Mouse (Mus musculus) heart, embryonic 13.5 days (tissue): ENCODE measurements around the gene Bak1. TPM values are rescaled to one million over a fixed set of nuclear protein-coding genes. Genes with fewer than 3 reads are reported as not detected.
"Not testable (repeated sequence)": the region's sequence is repeated elsewhere in the genome, so short reads cannot be mapped to it uniquely, and the experiment has no call there.

Experiments used
- ATAC-seq: fragments of 200-750 bp; cut with Nextera tagmentation; 2 replicates; pipeline ENCODE4 v1.8.0; 2017; ENCODE audit warnings: moderate TSS enrichment; ENCODE audit not compliant: insufficient number of reproducible peaks, low FRiP score, low TSS enrichment; ENCODE audit errors: extremely low read depth
- H3K27ac ChIP-seq: fragments of 300-500 bp; sonication (generic); replicated peaks from 2 replicates; pipeline ENCODE4 v1.5.1; 2015; ENCODE audit warnings: moderate library complexity, mild to moderate bottlenecking, inconsistent platforms
- H3K27me3 ChIP-seq: fragments of 300-500 bp; sonication (generic); replicated peaks from 2 replicates; pipeline ENCODE4 v1.6.1; 2015; ENCODE audit warnings: mild to moderate bottlenecking, inconsistent platforms
- H3K36me3 ChIP-seq: fragments of 300-500 bp; sonication (generic); 2 replicates; pipeline ENCODE4 v1.6.1; 2015; ENCODE audit warnings: mild to moderate bottlenecking, inconsistent platforms
- H3K4me1 ChIP-seq: fragments of 300-500 bp; sonication (generic); 2 replicates; pipeline ENCODE4 v1.6.1; 2015; ENCODE audit warnings: inconsistent platforms
- H3K4me2 ChIP-seq: fragments of 300-500 bp; sonication (generic); 2 replicates; pipeline ENCODE4 v1.6.1; 2015; ENCODE audit warnings: inconsistent platforms, mild to moderate bottlenecking, moderate library complexity
- H3K4me3 ChIP-seq: fragments of 300-500 bp; sonication (generic); 2 replicates; pipeline ENCODE4 v1.5.1; 2015; ENCODE audit warnings: moderate library complexity, mild to moderate bottlenecking, inconsistent platforms
- H3K9ac ChIP-seq: fragments of 300-500 bp; sonication (generic); 2 replicates; pipeline ENCODE4 v1.6.1; 2015; ENCODE audit warnings: inconsistent platforms, mild to moderate bottlenecking, moderate library complexity
- H3K9me3 ChIP-seq: fragments of 300-500 bp; sonication (generic); 2 replicates; pipeline ENCODE4 v1.6.1; 2016; ENCODE audit warnings: inconsistent platforms
- WGBS: fragments of 180-500 bp; shearing (Covaris S2); methylation state at CpG from one replicate; pipeline ENCODE4 v1.1.7; 2015; ENCODE audit warnings: mixed read lengths; 5-methylcytosine and 5-hydroxymethylcytosine counted together
- polyA plus RNA-seq: library from polyadenylated mRNA; unstranded; fragments of >200 nt; fragmentation: Nextera tagmentation; extraction: Ambion mirVana; gene quantifications from 2 replicates; pipeline ENCODE4 v1.2.1, GENCODE M21; 2015

Bak1 gene
- polyA plus RNA-seq, 1 experiment from 2014 or later, result 5.3 TPM

DNA sequence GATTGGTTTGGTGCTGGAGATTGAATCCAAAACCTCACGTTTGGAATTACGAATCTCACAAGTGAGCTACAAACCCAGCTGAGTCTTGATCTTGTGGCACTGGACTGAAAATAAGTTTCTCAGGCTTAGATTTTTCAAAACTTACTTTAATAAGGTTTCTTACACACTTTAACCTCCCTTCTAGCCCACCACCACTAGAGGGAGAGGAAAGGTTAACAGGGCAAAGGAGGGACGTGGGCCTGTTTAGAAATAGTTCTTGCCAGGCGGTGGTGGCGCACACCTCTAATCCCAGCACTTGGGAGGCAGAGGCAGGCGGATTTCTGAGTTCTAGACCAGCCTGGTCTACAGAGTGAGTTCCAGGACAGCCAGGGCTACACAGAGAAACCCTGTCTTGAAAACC lies 51.5 kb downstream of the Bak1 start:
- Histone ChIP-seq H3K36me3 (peaks cover 55% of the 10 kb centered on the region), H3K4me1 (peaks cover 43% of the 10 kb centered on the region)
- WGBS, result 83% methylated on average over 6 of the region's 6 CpGs
- H3K9me3 ChIP-seq, ATAC-seq, H3K27ac ChIP-seq, H3K27me3 ChIP-seq, H3K4me3 ChIP-seq, H3K9ac ChIP-seq, H3K4me2 ChIP-seq: not testable (repeated sequence)

DNA sequence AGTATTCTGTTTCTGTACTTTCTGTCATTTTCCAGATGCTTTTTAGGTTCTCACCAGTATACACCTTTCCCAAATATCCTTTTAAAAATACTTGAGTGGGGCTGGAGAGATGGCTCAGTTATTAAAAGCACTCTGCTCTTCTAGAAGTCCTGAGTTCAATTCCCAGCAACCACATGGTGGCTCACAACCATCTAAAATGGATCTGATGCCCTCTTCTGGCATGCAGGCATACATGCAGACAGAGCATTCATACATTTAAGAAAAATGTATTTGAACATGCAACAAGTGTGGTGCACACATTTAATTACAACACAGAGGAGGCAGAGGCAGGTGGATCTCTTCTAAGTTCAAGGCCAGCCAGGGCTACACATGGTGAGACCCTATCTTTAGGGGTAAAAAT lies 53.4 kb downstream of the Bak1 start:
- no peak overlapping the region for H3K4me2 ChIP-seq
- peaks cover 44% of the 10 kb centered on the region for H3K4me1 ChIP-seq
- no peak overlapping the region for H3K9ac ChIP-seq
- no peak overlapping the region for H3K4me3 ChIP-seq
- no peak for ATAC-seq
- peaks cover 62% of the 10 kb centered on the region for H3K36me3 ChIP-seq
- no peaks in the 10 kb centered on the region for H3K27me3 ChIP-seq
- no peak overlapping the region for H3K27ac ChIP-seq
- H3K9me3 ChIP-seq, result no peaks in the 10 kb centered on the region

DNA sequence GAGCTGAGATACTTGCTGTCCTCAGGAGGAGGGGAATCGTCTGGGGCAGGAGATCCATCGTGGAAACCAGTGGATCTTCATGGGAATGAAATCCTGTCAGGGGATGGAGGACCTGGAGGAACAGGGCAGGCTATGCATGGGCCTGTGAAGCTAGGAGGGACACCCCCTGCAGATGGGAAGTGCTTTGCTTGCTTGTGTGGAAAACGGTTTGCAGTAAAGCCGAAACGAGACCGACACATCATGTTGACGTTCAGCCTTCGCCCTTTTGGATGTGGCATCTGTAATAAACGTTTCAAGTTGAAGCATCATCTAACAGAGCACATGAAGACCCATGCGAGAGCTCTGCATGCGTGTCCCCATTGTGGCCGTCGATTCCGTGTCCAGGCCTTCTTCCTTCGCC lies 54.3 kb downstream of the Bak1 start:
- peaks cover 60% of the 10 kb centered on the region for H3K36me3 ChIP-seq
- peaks cover 44% of the 10 kb centered on the region for H3K4me1 ChIP-seq
- no peak for ATAC-seq
- H3K27ac ChIP-seq, result no peak overlapping the region
- H3K9me3 ChIP-seq, result no peaks in the 10 kb centered on the region
- peak overlapping the region; percentile 89 for H3K9ac ChIP-seq
- H3K4me2 ChIP-seq, result peak overlapping the region; percentile 98
- WGBS, result 84% methylated on average over 15 of the region's 15 CpGs
- H3K27me3 ChIP-seq, result no peaks in the 10 kb centered on the region
- H3K4me3 ChIP-seq, result peak overlapping the region; percentile 87; the same call in 1 of the 2 replicates

DNA sequence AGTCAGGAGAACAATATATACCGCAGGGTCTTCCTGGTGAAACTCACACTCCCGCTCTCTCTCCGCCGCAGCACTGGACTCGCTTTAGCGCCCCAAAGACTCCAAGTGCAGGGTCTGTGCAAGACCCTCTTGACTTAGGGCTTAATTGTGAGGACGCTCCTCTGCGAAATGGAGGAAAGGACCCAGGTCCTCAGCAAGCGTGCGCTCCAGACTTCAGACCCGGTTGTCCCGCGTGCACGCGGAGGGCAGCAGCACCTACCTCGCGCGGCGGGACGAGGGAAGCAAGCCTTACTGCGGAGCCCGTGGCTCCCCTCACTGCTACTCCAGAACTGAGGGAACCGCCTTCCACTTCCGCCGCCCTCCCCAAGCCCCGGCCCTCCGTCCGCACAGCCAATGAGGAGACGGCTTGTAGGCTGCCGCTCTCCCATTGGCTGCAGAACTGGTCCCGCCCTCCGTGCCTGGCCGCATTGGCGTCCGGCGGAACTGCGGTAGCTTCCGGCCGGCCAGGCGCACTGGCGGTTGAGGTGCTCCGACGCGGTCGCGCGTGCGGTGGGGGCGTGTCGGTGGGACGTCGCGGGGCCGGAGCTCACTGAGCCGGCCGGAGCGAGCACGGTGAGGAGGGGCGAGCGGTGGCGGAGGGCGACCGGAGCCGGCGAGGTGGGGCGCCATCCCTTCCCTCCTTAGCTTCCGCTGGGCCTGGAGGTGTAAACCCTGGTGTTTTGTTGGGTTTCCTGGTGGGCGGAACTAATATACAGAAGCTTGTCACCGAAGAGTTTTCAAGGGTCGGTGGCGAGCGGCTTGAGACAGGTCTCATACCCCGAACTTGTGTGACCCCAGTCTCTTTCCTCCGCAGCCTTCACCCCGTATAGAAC lies 55.9 kb downstream of the Bak1 start, which contains the start of gene Zbtb9:
Gene Zbtb9, plus strand, starts transcription at position 465 of the 872 bp plus-strand sequence.
- under 1% methylated on average over 75 of the region's 75 CpGs for WGBS
- Histone ChIP-seq H3K4me1 (peaks cover 44% of the 10 kb centered on the region), H3K36me3 (peaks cover 51% of the 10 kb centered on the region), H3K4me3 (peak within 1 kb of the TSS; percentile 87), H3K9ac (peak within 1 kb of the TSS; percentile 90), H3K27me3 (no peaks in the 10 kb centered on the region), H3K4me2 (peak within 1 kb of the TSS; percentile 98), H3K27ac (peak within 1 kb of the TSS; percentile 83), H3K9me3 (no peaks in the 10 kb centered on the region)
- ATAC-seq, result peak; percentile 95

DNA sequence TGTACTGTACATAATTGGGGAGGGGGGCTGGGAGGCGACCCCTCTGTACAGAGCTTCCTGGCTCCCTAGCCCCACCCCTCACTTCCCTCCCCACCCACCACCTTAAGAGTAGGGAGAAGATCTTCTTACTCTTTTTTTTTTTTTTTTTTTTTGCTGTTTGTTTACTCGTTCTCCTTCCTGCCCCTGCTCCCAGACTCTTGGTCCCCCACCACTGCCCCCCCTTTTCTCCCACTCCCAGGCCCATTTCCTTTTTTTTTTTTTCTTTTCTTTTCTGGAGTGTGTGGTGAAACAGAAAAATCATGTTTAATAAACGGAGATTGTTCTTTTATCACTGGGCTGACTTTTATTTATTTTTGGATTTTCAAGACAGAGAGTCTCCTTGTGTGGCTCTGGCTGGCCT lies 56.7 kb downstream of the Bak1 start:
- H3K9ac ChIP-seq, result peak overlapping the region; percentile 90
- H3K9me3 ChIP-seq, result no peaks in the 10 kb centered on the region
- peak overlapping the region; percentile 83 for H3K27ac ChIP-seq
- H3K27me3 ChIP-seq, result no peaks in the 10 kb centered on the region
- WGBS, result 3% methylated on average over 3 of the region's 3 CpGs
- peaks cover 51% of the 10 kb centered on the region for H3K36me3 ChIP-seq
- no peak for ATAC-seq
- H3K4me2 ChIP-seq, result peak overlapping the region; percentile 98
- H3K4me1 ChIP-seq, result peaks cover 44% of the 10 kb centered on the region
- H3K4me3 ChIP-seq, result peak overlapping the region; percentile 87

DNA sequence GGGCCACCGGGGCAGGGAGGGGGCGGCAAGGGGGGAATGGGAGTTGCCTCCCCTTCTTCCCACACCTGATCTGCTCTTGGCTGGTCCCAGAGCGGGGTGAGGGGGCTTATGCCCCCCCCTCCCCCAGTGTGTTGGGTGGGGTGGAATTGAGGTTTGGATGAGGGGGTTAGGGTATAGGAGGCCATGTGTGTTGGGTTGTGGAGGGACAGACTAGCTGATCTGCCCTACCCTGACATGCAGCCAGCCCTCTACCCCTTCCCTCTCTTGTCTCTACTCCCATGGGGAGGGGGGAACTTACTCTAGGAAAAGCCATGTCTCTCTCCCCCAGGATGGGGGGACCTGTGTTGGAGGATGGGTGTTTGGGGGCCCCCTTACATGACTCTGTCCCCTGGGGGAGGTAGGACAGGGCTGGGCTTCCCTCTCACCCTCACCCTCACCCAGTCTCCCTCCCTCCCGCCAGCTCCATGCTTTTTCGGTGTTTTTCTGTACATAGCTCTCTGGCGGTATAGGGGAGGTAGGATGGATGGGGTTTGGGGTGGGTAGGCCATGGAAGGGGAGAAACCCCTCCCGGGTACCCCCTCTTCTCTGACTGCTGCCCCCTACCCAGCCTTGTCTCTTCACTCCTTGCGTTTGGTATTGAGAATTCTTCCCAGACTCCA lies 57.4 kb downstream of the Bak1 start:
- WGBS, result 50% methylated on average over 8 of the region's 8 CpGs

DNA sequence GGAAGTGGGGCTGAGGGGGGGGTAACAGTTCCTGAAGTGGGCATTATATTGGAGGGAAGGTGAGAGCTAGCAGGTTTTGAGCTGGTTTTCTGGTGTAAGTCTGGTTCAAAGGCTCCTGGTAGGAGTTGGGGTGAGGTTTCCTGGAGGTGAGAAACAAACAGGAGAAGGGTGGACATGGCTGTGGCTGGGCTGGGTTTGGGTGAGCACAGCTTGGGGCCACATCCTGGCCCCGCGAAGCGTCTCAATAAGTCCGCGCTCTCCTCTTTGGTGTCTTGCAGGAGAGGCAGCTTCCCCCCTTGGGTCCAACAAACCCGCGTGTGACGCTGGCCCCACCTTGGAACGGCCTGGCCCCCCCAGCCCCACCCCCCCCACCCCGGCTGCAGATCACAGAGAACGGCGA lies 58.6 kb downstream of the Bak1 start:
- no peak overlapping the region for H3K9ac ChIP-seq
- H3K36me3 ChIP-seq, result peaks cover 51% of the 10 kb centered on the region
- no peak overlapping the region for H3K4me3 ChIP-seq
- no peak for ATAC-seq
- H3K4me1 ChIP-seq, result peaks cover 29% of the 10 kb centered on the region
- no peaks in the 10 kb centered on the region for H3K9me3 ChIP-seq
- no peaks in the 10 kb centered on the region for H3K27me3 ChIP-seq
- WGBS, result 58% methylated on average over 12 of the region's 12 CpGs
- H3K27ac ChIP-seq, result no peak overlapping the region
- H3K4me2 ChIP-seq, result no peak overlapping the region

More for the DNA sequence above, 57.4 kb downstream of the Bak1 start:
- Histone ChIP-seq H3K4me3 (peak overlapping the region; percentile 87), H3K27ac (no peak overlapping the region), H3K4me1 (peaks cover 40% of the 10 kb centered on the region), H3K9ac (peak overlapping the region; percentile 90), H3K9me3 (no peaks in the 10 kb centered on the region), H3K36me3 (peaks cover 51% of the 10 kb centered on the region), H3K27me3 (no peaks in the 10 kb centered on the region), H3K4me2 (peak overlapping the region; percentile 98)
- no peak for ATAC-seq

Other genes with a start within 250 kb of the Bak1 start
- 56.6 and 60.5 TPM in 2 replicates for gene Bnip1, start 247.9 kb downstream of the Bak1 start, polyA plus RNA-seq
- 136 and 142 TPM in 2 replicates for gene Nkx2-5, start 184.0 kb downstream of the Bak1 start, polyA plus RNA-seq
- gene Kifc5b, start 111.9 kb downstream of the Bak1 start, polyA plus RNA-seq, result 6.3 and 7.0 TPM in 2 replicates
- 8.4 and 9.2 TPM in 2 replicates for gene Phf1, start 96.0 kb downstream of the Bak1 start, polyA plus RNA-seq
- gene Cuta, start 89.4 kb downstream of the Bak1 start, polyA plus RNA-seq, result 152 and 169 TPM in 2 replicates
- gene Syngap1, start 87.8 kb downstream of the Bak1 start, polyA plus RNA-seq, result 1.3 and 2.0 TPM in 2 replicates
- 9.1 and 9.8 TPM in 2 replicates for gene Zbtb9, start 55.8 kb downstream of the Bak1 start, polyA plus RNA-seq
- gene Itpr3, start 28.3 kb upstream of the Bak1 start, polyA plus RNA-seq, result 1.2 and 1.5 TPM in 2 replicates
- gene Uqcc2, start 104.9 kb upstream of the Bak1 start, polyA plus RNA-seq, result 287 and 310 TPM in 2 replicates
- gene Ip6k3, start 138.8 kb upstream of the Bak1 start, polyA plus RNA-seq, result 0.16 and 0.20 TPM in 2 replicates
- 7.6 and 7.7 TPM in 2 replicates for gene Lemd2, start 175.5 kb upstream of the Bak1 start, polyA plus RNA-seq